Comparison of ENCODE assay signal across 8 mouse cellular contexts in genomic region chr11:68900519-68901350, GRCm38 (mm10). TPM values are rescaled to one million over a fixed set of nuclear protein-coding genes. Genes with fewer than 3 reads are reported as not detected.
DNase-seq lines count a peak whose midpoint lies in the region; ATAC-seq and TF ChIP-seq lines count a peak whose summit lies in the region.

No protein-coding gene starts in this region.

- no peaks in the 10 kb centered on the region for H3K27me3 ChIP-seq in heart, embryonic 14.5 days (ENCODE audit: control insufficient read depth, insufficient read depth, low read length)
- H3K27me3 ChIP-seq in MEL (ENCODE audit: control insufficient read depth in 1 of 2, insufficient read depth in 2 of 2, low read length in 2 of 2): no peaks in the 10 kb centered on the region
- H3K27me3 ChIP-seq in heart, postnatal 0 days (ENCODE audit: control insufficient read depth, insufficient read depth, low read length): no peaks in the 10 kb centered on the region
- no peaks in the 10 kb centered on the region for H3K27me3 ChIP-seq in midbrain, embryonic 11.5 days (ENCODE audit: control insufficient read depth, insufficient read depth, low read length)

- TF ChIP-seq EP300 in MEL (IDR thresholded peaks at IDR 0.05; ENCODE audit: low read depth in 1 of 2, low read length in 2 of 2): no peak
- no peak for TF ChIP-seq EP300 in heart, postnatal 0 days (IDR thresholded peaks at IDR 0.05; ENCODE audit: low read depth)

- H3K9me3 ChIP-seq in heart, embryonic 14.5 days (ENCODE audit: control insufficient read depth, low read length): 0 out of 2 replicates have a peak, but pooled peaks cover 2% of the 10 kb centered on the region
- no peaks in the 10 kb centered on the region for H3K9me3 ChIP-seq in MEL (replicated peaks; ENCODE audit: insufficient read depth, low read length)
- no peaks in the 10 kb centered on the region for H3K9me3 ChIP-seq in heart, postnatal 0 days (replicated peaks; ENCODE audit: control insufficient read depth, low read length)
- no peaks in the 10 kb centered on the region for H3K9me3 ChIP-seq in midbrain, embryonic 11.5 days (ENCODE audit: control insufficient read depth, low read length)

- H3K4me2 ChIP-seq in heart, embryonic 14.5 days (ENCODE audit: low read length): peak overlapping the region; percentile 74
- H3K4me2 ChIP-seq in heart, postnatal 0 days (ENCODE audit: low read depth, low read length): peak overlapping the region; percentile 57
- peak overlapping the region; percentile 49 for H3K4me2 ChIP-seq in midbrain, embryonic 11.5 days

- no peak for DNase-seq in heart, adult 9 months (ENCODE audit: low spot score in 2 of 2)
- peak; percentile 59 for DNase-seq in MEL (ENCODE audit: low read depth, low spot score)
- DNase-seq in heart, postnatal 0 days (ENCODE audit: low spot score): no peak
- peak; percentile 8 for DNase-seq in midbrain, embryonic 11.5 days (ENCODE audit: low spot score, missing footprints)
- no peak for DNase-seq in spleen, postnatal 36 days (ENCODE audit: low spot score in 2 of 2)
- no peak for DNase-seq in layer of hippocampus, postnatal 36 days
- no peak for DNase-seq in adrenal gland, adult 8-10 months

- ATAC-seq in heart, embryonic 14.5 days (ENCODE audit: insufficient number of reproducible peaks, insufficient read depth, low FRiP score, low read depth): no peak
- ATAC-seq in heart, postnatal 0 days (ENCODE audit: insufficient read depth, low read depth): no peak
- peak; percentile 53 for ATAC-seq in midbrain, embryonic 11.5 days (ENCODE audit: low FRiP score)

- peak overlapping the region; percentile 64 for H3K9ac ChIP-seq in heart, embryonic 14.5 days (ENCODE audit: low read length)
- H3K9ac ChIP-seq in MEL (ENCODE audit: control insufficient read depth, low read depth, low read length, poor library complexity, severe bottlenecking): peak overlapping the region; percentile 70
- H3K9ac ChIP-seq in heart, postnatal 0 days (replicated peaks; ENCODE audit: low read depth, low read length): peak overlapping the region; percentile 28; the same call in 1 of the 2 replicates
- peak overlapping the region; percentile 60 for H3K9ac ChIP-seq in midbrain, embryonic 11.5 days (ENCODE audit: low read length)

- TF ChIP-seq RAD21 in MEL (IDR thresholded peaks at IDR 0.05; ENCODE audit: low read depth, low read length): no peak

- H3K27ac ChIP-seq in heart, embryonic 14.5 days (replicated peaks in 1 of 2; ENCODE audit: control insufficient read depth in 1 of 2, insufficient read depth in 1 of 2, low read depth in 2 of 2, low read length in 2 of 2): no peak overlapping the region
- H3K27ac ChIP-seq in MEL (ENCODE audit: control insufficient read depth, low read depth, low read length): peak overlapping the region; percentile 70
- H3K27ac ChIP-seq in heart, postnatal 0 days (ENCODE audit: low read depth): no peak overlapping the region
- no peak overlapping the region for H3K27ac ChIP-seq in midbrain, embryonic 11.5 days (ENCODE audit: low read depth, low read length)

- no peak for TF ChIP-seq CTCF in MEL (IDR thresholded peaks at IDR 0.05 in 2 of 3, conservative IDR thresholded peaks at IDR 0.05 in 1 of 3; ENCODE audit: control insufficient read depth in 1 of 3, insufficient read depth in 1 of 3, low read depth in 2 of 3, low read length in 3 of 3, poor library complexity in 1 of 3, severe bottlenecking in 1 of 3)
- no peak for TF ChIP-seq CTCF in heart, postnatal 0 days (IDR thresholded peaks at IDR 0.05; ENCODE audit: low read depth)

- peak overlapping the region; percentile 42 to 80 for H3K4me3 ChIP-seq in heart, embryonic 14.5 days (ENCODE audit: control insufficient read depth in 1 of 2, insufficient read depth in 1 of 2, low read depth in 1 of 2, low read length in 2 of 2)
- peak overlapping the region; percentile 55 to 64 for H3K4me3 ChIP-seq in MEL (ENCODE audit: control insufficient read depth in 1 of 2, insufficient read depth in 1 of 2, low read depth in 2 of 2, low read length in 2 of 2)
- peak overlapping the region; percentile 88 for H3K4me3 ChIP-seq in heart, postnatal 0 days (ENCODE audit: low read depth, low read length)
- H3K4me3 ChIP-seq in midbrain, embryonic 11.5 days (ENCODE audit: low read depth, low read length): peak overlapping the region; percentile 63

- peaks cover 22% of the 10 kb centered on the region for H3K79me2 ChIP-seq in MEL (ENCODE audit: control insufficient read depth, insufficient read depth, low read length, poor library complexity)

- WGBS in heart, embryonic 14.5 days: 26% methylated on average over 31 of the region's 31 CpGs
- 28% methylated on average over 31 of the region's 31 CpGs for WGBS in heart, postnatal 0 days
- WGBS in midbrain, embryonic 11.5 days: 24% methylated on average over 31 of the region's 31 CpGs

- H3K36me3 ChIP-seq in heart, embryonic 14.5 days (ENCODE audit: control insufficient read depth, insufficient read depth, low read length): peaks cover 33% of the 10 kb centered on the region
- peaks cover 25 to 50% of the 10 kb centered on the region in 2 experiments for H3K36me3 ChIP-seq in MEL (ENCODE audit: control insufficient read depth in 1 of 2, insufficient read depth in 2 of 2, low read length in 2 of 2)
- peaks cover 25% of the 10 kb centered on the region for H3K36me3 ChIP-seq in heart, postnatal 0 days (replicated peaks; ENCODE audit: control insufficient read depth, insufficient read depth, low read length)
- peaks cover 22% of the 10 kb centered on the region for H3K36me3 ChIP-seq in midbrain, embryonic 11.5 days (ENCODE audit: control insufficient read depth, insufficient read depth, low read length)

- peaks cover 0 to 7% of the 10 kb centered on the region in 2 experiments; a peak in 1 of 4 replicates for H3K4me1 ChIP-seq in heart, embryonic 14.5 days (ENCODE audit: control insufficient read depth in 2 of 2, insufficient read depth in 2 of 2, low read length in 2 of 2)
- peaks cover 3 to 49% of the 10 kb centered on the region in 2 experiments; a peak in 2 of 4 replicates for H3K4me1 ChIP-seq in MEL (ENCODE audit: control insufficient read depth in 1 of 2, insufficient read depth in 2 of 2, low read length in 2 of 2)
- H3K4me1 ChIP-seq in heart, postnatal 0 days (ENCODE audit: control insufficient read depth, insufficient read depth): 0 out of 2 replicates have a peak, but pooled peaks cover 6% of the 10 kb centered on the region
- H3K4me1 ChIP-seq in midbrain, embryonic 11.5 days (ENCODE audit: control insufficient read depth, insufficient read depth, low read length): peaks cover 8% of the 10 kb centered on the region

- no peak for TF ChIP-seq POLR2A in MEL (IDR thresholded peaks at IDR 0.05; ENCODE audit: control insufficient read depth in 1 of 2, insufficient read depth in 1 of 2, low read depth in 1 of 2, low read length in 2 of 2, poor library complexity in 1 of 2)

RNA-seq across cellular contexts. Expression of gene Rpl26, which starts 0.6 kb away (rescaled TPM):
- 669 and 732 TPM in 2 replicates for polyA plus RNA-seq in heart, embryonic 14.5 days (2014; fragmentation: Nextera tagmentation; extraction: Ambion mirVana)
- 5,179 and 5,512 TPM in 2 replicates for total RNA-seq in MEL (2012; rRNA removed)
- 1,000 to 10,000 TPM in 1 of 2 experiments, not detected in 1; 3,167 TPM for polyA plus RNA-seq in MEL (2012; ENCODE audit: insufficient read depth in 1 of 2, insufficient read length in 2 of 2, low read depth in 1 of 2, low replicate concordance in 2 of 2, missing spikeins in 1 of 2)
- total RNA-seq in heart, postnatal 0 days (2014; rRNA removed; ENCODE audit: low replicate concordance): 1,343 and 1,533 TPM in 2 replicates
- 529 and 545 TPM in 2 replicates for polyA plus RNA-seq in heart, postnatal 0 days (2015; fragmentation: Nextera tagmentation; extraction: Ambion mirVana)
- polyA plus RNA-seq in midbrain, embryonic 11.5 days (2014; fragmentation: Nextera tagmentation; extraction: Ambion mirVana): 841 and 881 TPM in 2 replicates
- total RNA-seq in layer of hippocampus, postnatal 36 days (2021): 100 to 1,000 TPM; 738 to 741 TPM
- total RNA-seq in adrenal gland, adult 8-10 months (2022): 1,000 to 10,000 TPM; 1,214 to 1,402 (median 1,307) TPM

RNA-seq across cellular contexts. Expression of gene Rnf222, which starts 12.4 kb away (rescaled TPM):
- 0.05 TPM in 1 of 2 replicates, not detected in the other for polyA plus RNA-seq in heart, embryonic 14.5 days (2014; fragmentation: Nextera tagmentation; extraction: Ambion mirVana)
- total RNA-seq in MEL (2012; rRNA removed): 0.23 TPM in 2 replicates
- polyA plus RNA-seq in MEL (2012; ENCODE audit: insufficient read depth in 1 of 2, insufficient read length in 2 of 2, low read depth in 1 of 2, low replicate concordance in 2 of 2, missing spikeins in 1 of 2): under 1 TPM in 1 of 2 experiments, not detected in 1; 0.28 TPM
- total RNA-seq in heart, postnatal 0 days (2014; rRNA removed; ENCODE audit: low replicate concordance): not detected in 2 replicates
- 0.14 and 0.15 TPM in 2 replicates for polyA plus RNA-seq in heart, postnatal 0 days (2015; fragmentation: Nextera tagmentation; extraction: Ambion mirVana)
- polyA plus RNA-seq in midbrain, embryonic 11.5 days (2014; fragmentation: Nextera tagmentation; extraction: Ambion mirVana): 0.04 and 0.07 TPM in 2 replicates
- not detected for total RNA-seq in layer of hippocampus, postnatal 36 days (2021)
- total RNA-seq in adrenal gland, adult 8-10 months (2022): under 1 TPM in 3 of 4 experiments, not detected in 1; 0.08 to 0.21 (median 0.09) TPM

RNA-seq across cellular contexts. Expression of gene Odf4, which starts 26.1 kb away (rescaled TPM):
- not detected in 2 replicates for polyA plus RNA-seq in heart, embryonic 14.5 days (2014; fragmentation: Nextera tagmentation; extraction: Ambion mirVana)
- not detected in 2 replicates for total RNA-seq in MEL (2012; rRNA removed)
- polyA plus RNA-seq in MEL (2012; ENCODE audit: insufficient read depth in 1 of 2, insufficient read length in 2 of 2, low read depth in 1 of 2, low replicate concordance in 2 of 2, missing spikeins in 1 of 2): not detected
- total RNA-seq in heart, postnatal 0 days (2014; rRNA removed; ENCODE audit: low replicate concordance): not detected in 2 replicates
- not detected in 2 replicates for polyA plus RNA-seq in heart, postnatal 0 days (2015; fragmentation: Nextera tagmentation; extraction: Ambion mirVana)
- not detected in 2 replicates for polyA plus RNA-seq in midbrain, embryonic 11.5 days (2014; fragmentation: Nextera tagmentation; extraction: Ambion mirVana)
- total RNA-seq in layer of hippocampus, postnatal 36 days (2021): not detected
- 1 to 10 TPM in 1 of 4 experiments, under 1 TPM in 2, not detected in 1; 0.35 to 1.7 (median 0.78) TPM for total RNA-seq in adrenal gland, adult 8-10 months (2022)

RNA-seq across cellular contexts. Expression of gene Ndel1, which starts 29.1 kb away (rescaled TPM):
- polyA plus RNA-seq in heart, embryonic 14.5 days (2014; fragmentation: Nextera tagmentation; extraction: Ambion mirVana): 61.8 and 63.2 TPM in 2 replicates
- 59.6 and 70.7 TPM in 2 replicates for total RNA-seq in MEL (2012; rRNA removed)
- polyA plus RNA-seq in MEL (2012; ENCODE audit: insufficient read depth in 1 of 2, insufficient read length in 2 of 2, low read depth in 1 of 2, low replicate concordance in 2 of 2, missing spikeins in 1 of 2): 10 to 100 TPM; 55.0 to 61.2 TPM
- 70.9 and 130 TPM in 2 replicates for total RNA-seq in heart, postnatal 0 days (2014; rRNA removed; ENCODE audit: low replicate concordance)
- polyA plus RNA-seq in heart, postnatal 0 days (2015; fragmentation: Nextera tagmentation; extraction: Ambion mirVana): 60.7 and 62.3 TPM in 2 replicates
- polyA plus RNA-seq in midbrain, embryonic 11.5 days (2014; fragmentation: Nextera tagmentation; extraction: Ambion mirVana): 47.6 and 49.6 TPM in 2 replicates
- total RNA-seq in layer of hippocampus, postnatal 36 days (2021): 10 to 100 TPM; 90.5 to 93.2 TPM
- total RNA-seq in adrenal gland, adult 8-10 months (2022): 10 to 100 TPM; 59.5 to 79.4 (median 68.0) TPM

RNA-seq across cellular contexts. Expression of gene Arhgef15, which starts 56.5 kb away (rescaled TPM):
- 10.7 and 10.8 TPM in 2 replicates for polyA plus RNA-seq in heart, embryonic 14.5 days (2014; fragmentation: Nextera tagmentation; extraction: Ambion mirVana)
- 0.23 TPM in 1 of 2 replicates, not detected in the other for total RNA-seq in MEL (2012; rRNA removed)
- polyA plus RNA-seq in MEL (2012; ENCODE audit: insufficient read depth in 1 of 2, insufficient read length in 2 of 2, low read depth in 1 of 2, low replicate concordance in 2 of 2, missing spikeins in 1 of 2): under 1 TPM in 1 of 2 experiments, not detected in 1; 0.74 TPM
- 12.6 and 19.8 TPM in 2 replicates for total RNA-seq in heart, postnatal 0 days (2014; rRNA removed; ENCODE audit: low replicate concordance)
- polyA plus RNA-seq in heart, postnatal 0 days (2015; fragmentation: Nextera tagmentation; extraction: Ambion mirVana): 10.0 and 11.6 TPM in 2 replicates
- 3.7 and 4.2 TPM in 2 replicates for polyA plus RNA-seq in midbrain, embryonic 11.5 days (2014; fragmentation: Nextera tagmentation; extraction: Ambion mirVana)
- 10 to 100 TPM in 1 of 2 experiments, 1 to 10 TPM in 1; 7.4 to 10.5 TPM for total RNA-seq in layer of hippocampus, postnatal 36 days (2021)
- total RNA-seq in adrenal gland, adult 8-10 months (2022): 10 to 100 TPM; 15.5 to 32.7 (median 24.5) TPM

Comparison
In these comparisons a context has a peak if more than half of its experiments do, and no peak if none do; other contexts are left out.
1. DNase-seq: peak in MEL (single experiment) and midbrain, embryonic 11.5 days (single experiment); none in heart, adult 9 months (0 of 2), heart, postnatal 0 days (single experiment), spleen, postnatal 36 days (0 of 2), layer of hippocampus, postnatal 36 days (0 of 2) and adrenal gland, adult 8-10 months (single experiment).
2. Peak in every context shown above with its lines, with median percentiles within 50 percentile points of each other: H3K4me2 ChIP-seq, H3K4me3 ChIP-seq and H3K9ac ChIP-seq.